Mouse (Mus musculus) forebrain, postnatal 0 days (tissue): ENCODE measurements around the gene Heca. TPM values are rescaled to one million over a fixed set of nuclear protein-coding genes. Genes with fewer than 3 reads are reported as not detected.
A peak's percentile ranks its signal among the peaks of the same experiment; 100 is the strongest.
"Not testable (repeated sequence)": the region's sequence is repeated elsewhere in the genome, so short reads cannot be mapped to it uniquely, and the experiment has no call there.

Experiments used
- ATAC-seq: fragments of 200-750 bp; cut with Nextera tagmentation; 2 replicates; pipeline ENCODE4 v1.8.0; 2017; ENCODE audit warnings: mild to moderate bottlenecking, moderate library complexity
- DNase-seq: peaks from one replicate; pipeline ENCODE4 v3.0.0-alpha.2; 2015
- H3K27ac ChIP-seq: fragments of 300-500 bp; sonication (generic); 2 replicates; pipeline ENCODE4 v1.5.1; 2014; ENCODE audit warnings: low read depth, mild to moderate bottlenecking, antibody characterized with exemption, low read length, moderate library complexity, mixed read lengths
- H3K27me3 ChIP-seq: fragments of 300-500 bp; sonication (generic); 2 replicates; pipeline ENCODE4 v1.6.1; 2014; ENCODE audit warnings: mild to moderate bottlenecking, low read length, mixed read lengths; ENCODE audit not compliant: insufficient read depth
- H3K36me3 ChIP-seq: fragments of 300-500 bp; sonication (generic); 2 replicates; pipeline ENCODE4 v1.6.1; 2014; ENCODE audit warnings: mild to moderate bottlenecking, moderate library complexity; ENCODE audit not compliant: insufficient read depth
- H3K4me1 ChIP-seq: fragments of 300-500 bp; sonication (generic); 2 replicates; pipeline ENCODE4 v1.6.1; 2014; ENCODE audit warnings: antibody characterized with exemption; ENCODE audit not compliant: insufficient read depth
- H3K4me2 ChIP-seq: fragments of 300-500 bp; sonication (generic); 2 replicates; pipeline ENCODE4 v1.6.1; 2014; ENCODE audit warnings: low read depth, mild to moderate bottlenecking, moderate library complexity
- H3K4me3 ChIP-seq: fragments of 300-500 bp; sonication (generic); 2 replicates; pipeline ENCODE4 v1.5.1; 2014; ENCODE audit warnings: low read depth, low read length, mixed read lengths
- H3K9ac ChIP-seq: fragments of 300-500 bp; sonication (generic); 2 replicates; pipeline ENCODE4 v1.6.1; 2014; ENCODE audit warnings: mild to moderate bottlenecking
- H3K9me3 ChIP-seq: fragments of 300-500 bp; sonication (generic); 2 replicates; pipeline ENCODE4 v1.6.1; 2016; ENCODE audit warnings: low read length
- CTCF ChIP-seq: sonication (generic); IDR thresholded peaks from 2 replicates; pipeline ENCODE4 v1.5.1; 2016; ENCODE audit warnings: antibody characterized with exemption, control low read depth, low read depth
- WGBS: fragments of 180-500 bp; shearing (Covaris S2); extraction: QIAGEN DNeasy Blood & Tissue Kit; methylation state at CpG from one replicate; pipeline ENCODE4 v1.1.7; 2014; 5-methylcytosine and 5-hydroxymethylcytosine counted together
- polyA plus RNA-seq: library from polyadenylated mRNA; unstranded; fragments of >200 nt; fragmentation: Nextera tagmentation; extraction: Ambion mirVana; gene quantifications from 2 replicates; pipeline ENCODE4 v1.2.1, GENCODE M21; 2015
- total RNA-seq: library from RNA; depleted of rRNA; stranded (reverse); fragments of >200 nt; gene quantifications from 2 replicates; pipeline ENCODE4 v1.2.3, GENCODE M21; 2014

Gene Heca
- total and polyA plus RNA-seq, 2 experiments from 2014 or later: 4.2 to 43.5 TPM

DNA sequence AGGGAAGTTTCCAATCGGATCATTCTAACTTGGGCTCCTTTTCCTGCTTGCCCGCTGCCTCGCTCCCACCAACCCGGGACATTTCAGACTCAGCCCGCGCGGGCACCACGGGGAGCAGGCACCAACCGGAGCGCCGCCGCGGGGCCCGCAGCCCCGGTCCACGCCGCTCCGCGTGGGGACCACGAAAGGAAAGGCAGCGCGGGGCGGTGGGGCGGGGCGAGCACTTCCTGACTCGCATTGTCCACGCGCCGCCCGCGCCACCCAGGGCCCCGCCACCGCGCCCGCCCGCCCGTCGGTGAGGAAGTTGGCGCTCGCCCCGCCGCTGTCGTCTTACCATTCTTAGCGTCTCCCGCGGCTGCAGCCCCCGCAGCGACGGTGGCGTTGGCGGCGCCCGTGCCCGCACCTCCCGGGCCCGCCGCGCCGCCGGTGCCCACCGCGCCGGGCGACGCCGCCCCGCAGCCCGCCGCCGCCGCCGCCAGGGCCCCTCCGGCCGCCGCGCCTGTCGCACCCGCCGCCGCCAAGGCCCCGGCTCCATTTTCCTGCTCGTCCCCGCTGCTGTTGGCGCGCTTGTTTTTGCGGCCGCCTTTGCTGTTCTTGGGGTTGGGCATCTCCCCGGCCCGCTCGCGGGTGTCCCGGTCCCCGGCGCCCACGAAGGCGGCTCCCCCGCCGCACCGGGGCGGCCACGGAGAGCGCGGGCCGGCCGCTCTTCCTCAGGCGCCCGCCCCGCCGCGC lies 526 bp downstream of the Heca start:
- no peak for TF ChIP-seq CTCF
- H3K27me3 ChIP-seq: no peaks in the 10 kb centered on the region
- peaks cover 8% of the 10 kb centered on the region; the same call in 1 of the 2 replicates for H3K4me1 ChIP-seq
- H3K9ac ChIP-seq: peak overlapping the region; percentile 88
- WGBS: 2% methylated on average over 70 of the region's 110 CpGs
- H3K4me3 ChIP-seq: peak overlapping the region; percentile 92
- ATAC-seq: peak; percentile 49
- peak; percentile 61 for DNase-seq
- no peaks in the 10 kb centered on the region for H3K9me3 ChIP-seq
- H3K36me3 ChIP-seq: no peaks in the 10 kb centered on the region
- H3K4me2 ChIP-seq: peak overlapping the region; percentile 55
- H3K27ac ChIP-seq: peak overlapping the region; percentile 92

DNA sequence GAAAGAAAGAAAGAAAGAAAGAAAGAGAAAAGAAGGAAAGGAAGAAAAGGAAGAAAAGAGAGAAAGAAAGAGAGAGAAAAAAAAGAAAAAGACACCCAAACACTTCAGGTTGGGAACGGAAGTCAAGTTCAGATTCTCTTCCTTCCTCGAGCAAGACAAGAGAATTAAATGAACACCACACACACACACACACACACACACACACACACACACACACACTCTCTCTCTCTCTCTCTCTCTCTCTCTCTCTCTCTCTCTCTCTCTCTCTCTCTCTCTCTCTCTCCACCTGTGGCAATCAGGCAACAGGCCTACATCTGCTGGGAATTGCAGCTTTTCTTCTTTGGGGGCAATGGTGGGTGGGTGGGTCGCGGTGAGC lies 1.1 kb downstream of the Heca start:
- H3K36me3 ChIP-seq, H3K27me3 ChIP-seq, ATAC-seq, DNase-seq, H3K4me1 ChIP-seq, H3K9me3 ChIP-seq: not testable (repeated sequence)
- Histone ChIP-seq H3K9ac (peak overlapping the region; percentile 88), H3K4me3 (peak overlapping the region; percentile 92), H3K4me2 (peak overlapping the region; percentile 55), H3K27ac (peak overlapping the region; percentile 92)
- WGBS: 5% methylated on average over 4 of the region's 4 CpGs

DNA sequence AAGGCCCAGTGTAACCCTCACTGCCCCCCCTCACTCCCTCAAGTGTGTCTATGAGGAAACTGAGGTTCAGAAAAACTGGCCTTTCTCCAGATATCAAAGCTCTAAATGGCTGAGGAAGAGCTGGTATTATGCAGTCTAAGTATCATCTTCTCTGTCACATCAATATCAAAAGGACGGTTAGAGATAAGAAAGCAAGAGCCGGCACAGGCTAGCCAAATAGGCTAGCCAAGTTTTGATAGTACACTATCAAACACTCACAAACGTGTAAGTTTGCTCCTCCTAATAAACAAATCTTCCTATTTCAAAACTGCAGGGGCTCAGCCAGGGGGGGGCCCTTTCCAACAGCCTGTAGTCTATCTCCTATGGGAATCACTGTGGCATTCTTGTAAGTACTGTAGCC lies 1.8 kb downstream of the Heca start:
- no peaks in the 10 kb centered on the region for H3K27me3 ChIP-seq
- no peak for TF ChIP-seq CTCF
- no peak overlapping the region for H3K27ac ChIP-seq
- H3K36me3 ChIP-seq: no peaks in the 10 kb centered on the region
- no peak for ATAC-seq
- peak overlapping the region; percentile 55 for H3K4me2 ChIP-seq
- no peak for DNase-seq
- peak overlapping the region; percentile 92 for H3K4me3 ChIP-seq
- no peaks in the 10 kb centered on the region for H3K9me3 ChIP-seq
- 30% methylated on average over 3 of the region's 3 CpGs for WGBS
- 0 out of 2 replicates have a peak overlapping the region, but pooled peaks have one; percentile 33 for H3K9ac ChIP-seq
- H3K4me1 ChIP-seq: peaks cover 8% of the 10 kb centered on the region; the same call in 1 of the 2 replicates

DNA sequence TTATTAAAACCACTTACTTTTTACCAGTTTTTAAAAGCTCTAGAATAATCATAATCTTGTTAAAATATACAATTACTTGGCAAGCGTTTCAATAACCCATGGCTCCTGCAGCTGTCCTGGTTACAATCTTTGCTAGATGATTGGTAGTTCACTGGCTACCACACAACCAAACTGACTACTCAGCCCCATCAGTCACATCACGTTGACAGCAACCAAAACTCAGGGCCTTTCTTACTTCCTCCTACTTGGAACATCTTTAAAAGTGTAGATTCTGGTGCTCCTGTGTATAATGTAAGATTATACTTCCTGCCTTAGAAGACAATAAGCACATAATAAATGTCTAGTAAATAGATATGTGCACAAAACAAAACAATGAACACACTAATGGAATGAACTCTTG lies 14.2 kb downstream of the Heca start:
- TF ChIP-seq CTCF: no peak
- Histone ChIP-seq H3K4me2 (no peak overlapping the region), H3K9ac (no peak overlapping the region), H3K9me3 (no peaks in the 10 kb centered on the region), H3K27ac (no peak overlapping the region), H3K4me1 (peaks cover 9% of the 10 kb centered on the region; the same call in 1 of the 2 replicates), H3K36me3 (no peaks in the 10 kb centered on the region), H3K27me3 (no peaks in the 10 kb centered on the region), H3K4me3 (no peak overlapping the region)
- 82% methylated on average over 2 of the region's 2 CpGs for WGBS
- no peak for ATAC-seq
- DNase-seq: no peak

DNA sequence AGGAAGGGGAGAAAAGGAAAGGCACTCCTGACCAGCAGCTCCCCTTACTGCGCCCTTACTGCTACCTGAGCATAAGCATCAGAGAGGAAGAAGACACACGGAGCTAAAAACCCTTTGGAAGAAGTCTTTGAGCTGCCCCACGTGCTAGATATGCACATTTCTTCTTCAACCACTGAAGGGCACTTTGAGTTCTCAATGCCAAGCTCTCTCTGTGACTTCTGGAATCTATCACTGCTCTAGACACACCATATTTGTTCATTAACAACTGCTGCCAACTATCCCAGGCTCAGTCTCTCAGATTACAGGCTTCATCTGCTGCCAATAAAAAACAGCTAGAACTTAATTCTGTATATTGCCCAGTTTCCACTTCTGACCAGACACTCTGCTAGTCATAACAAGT lies 15.7 kb downstream of the Heca start:
- no peak for DNase-seq
- WGBS: 70% methylated on average over 3 of the region's 3 CpGs

DNA sequence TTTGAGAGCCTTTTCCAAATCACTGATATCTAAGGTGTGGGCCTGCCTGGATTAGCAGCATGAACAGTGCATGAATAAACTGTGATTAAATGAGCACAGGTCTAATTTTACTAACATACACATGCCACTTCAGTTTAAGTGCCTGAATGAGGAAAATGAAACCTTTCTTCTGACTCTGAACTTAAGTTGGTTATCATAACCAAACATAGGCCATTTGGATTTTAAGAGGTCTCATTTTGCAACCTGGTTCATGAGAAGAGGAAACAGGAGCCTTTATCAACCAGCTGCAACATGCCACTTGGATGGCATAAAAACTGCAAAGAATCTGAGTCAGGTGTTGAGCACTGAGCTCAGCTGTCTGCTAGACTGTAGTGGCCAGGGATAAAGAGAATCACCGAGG lies 16.7 kb downstream of the Heca start:
- no peak overlapping the region for H3K4me2 ChIP-seq
- no peak for DNase-seq
- ATAC-seq: no peak
- no peak overlapping the region for H3K9ac ChIP-seq
- TF ChIP-seq CTCF: no peak
- no peaks in the 10 kb centered on the region for H3K27me3 ChIP-seq
- H3K9me3 ChIP-seq: no peaks in the 10 kb centered on the region
- H3K4me1 ChIP-seq: peaks cover 9% of the 10 kb centered on the region; the same call in 1 of the 2 replicates
- H3K4me3 ChIP-seq: no peak overlapping the region
- no peaks in the 10 kb centered on the region for H3K36me3 ChIP-seq
- no peak overlapping the region for H3K27ac ChIP-seq
- WGBS: 50% methylated on average over 1 of the region's 1 CpGs

More for the DNA sequence above, 15.7 kb downstream of the Heca start:
- ATAC-seq: no peak
- no peak overlapping the region for H3K4me2 ChIP-seq
- H3K36me3 ChIP-seq: no peaks in the 10 kb centered on the region
- no peaks in the 10 kb centered on the region for H3K27me3 ChIP-seq
- no peak overlapping the region for H3K27ac ChIP-seq
- TF ChIP-seq CTCF: no peak
- no peaks in the 10 kb centered on the region for H3K9me3 ChIP-seq
- H3K4me3 ChIP-seq: no peak overlapping the region
- no peak overlapping the region for H3K9ac ChIP-seq
- H3K4me1 ChIP-seq: peaks cover 9% of the 10 kb centered on the region; the same call in 1 of the 2 replicates

DNA sequence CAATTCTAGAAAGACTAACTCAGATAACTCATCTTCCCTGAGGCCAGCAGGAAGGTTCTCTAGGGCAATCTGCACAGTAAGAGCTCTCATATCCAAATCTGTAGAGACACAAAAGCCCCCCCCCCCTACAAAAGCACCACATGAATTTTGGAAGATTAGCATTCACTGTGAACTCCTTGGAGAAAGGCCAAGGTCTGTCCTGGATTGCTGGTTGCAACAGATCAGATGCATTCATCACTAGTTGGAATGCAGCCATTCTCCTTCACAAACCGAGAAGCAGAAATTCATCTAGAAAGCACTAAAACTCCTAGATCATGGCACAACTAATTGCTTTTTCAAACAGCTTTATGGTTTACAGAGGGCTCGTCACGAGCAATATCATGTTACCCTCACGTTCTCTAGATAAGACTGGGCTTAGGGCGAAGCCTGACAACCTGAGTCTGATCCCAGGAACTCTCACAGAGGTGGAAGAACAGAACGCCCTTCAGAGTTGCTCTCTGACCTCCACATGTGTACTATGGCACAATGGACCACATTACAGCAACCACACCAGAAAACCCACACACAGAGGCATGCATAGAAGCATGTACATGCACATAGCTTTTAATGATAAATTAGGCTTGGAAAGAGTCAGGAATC lies 17.3 kb downstream of the Heca start:
- no peak overlapping the region for H3K27ac ChIP-seq
- no peaks in the 10 kb centered on the region for H3K9me3 ChIP-seq
- ATAC-seq: peak; percentile 72
- DNase-seq: peak; percentile 75
- no peak overlapping the region for H3K4me3 ChIP-seq
- no peak overlapping the region for H3K4me2 ChIP-seq
- H3K36me3 ChIP-seq: no peaks in the 10 kb centered on the region
- peaks cover 9% of the 10 kb centered on the region; the same call in 1 of the 2 replicates for H3K4me1 ChIP-seq
- no peak for TF ChIP-seq CTCF
- no peak overlapping the region for H3K9ac ChIP-seq
- 25% methylated on average over 6 of the region's 6 CpGs for WGBS
- no peaks in the 10 kb centered on the region for H3K27me3 ChIP-seq
